Mouse (Mus musculus): ENCODE results near the gene Col25a1.

DNA sequence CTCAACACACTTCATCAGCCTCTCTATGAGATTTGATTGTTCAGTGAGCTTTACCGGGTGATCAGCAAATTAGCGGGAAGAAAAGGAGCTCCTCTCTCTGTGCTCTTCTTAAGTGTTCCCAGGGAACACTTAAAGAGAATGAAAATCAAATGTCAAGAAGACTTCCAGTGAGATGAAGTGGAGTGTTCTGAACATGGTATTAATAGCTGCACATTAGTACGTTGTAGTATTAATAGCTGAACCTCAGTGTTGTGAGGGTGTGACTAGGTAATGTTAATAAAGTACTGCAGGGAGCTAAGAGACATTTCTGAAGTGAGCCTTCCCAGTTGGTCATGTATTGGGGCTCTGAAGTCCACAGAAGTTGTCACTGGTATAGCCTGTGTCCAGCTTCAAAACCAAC, 139.2 kb downstream of the Col25a1 start:
- TF ChIP-seq CTCF (IDR thresholded peaks at IDR 0.05; ENCODE audit: extremely low read depth, insufficient read depth, low read length) (no peak), POLR2A (IDR thresholded peaks at IDR 0.05; ENCODE audit: extremely low read depth, insufficient read depth, low read length) (no peak)
